Mouse (Mus musculus) heart, postnatal 0 days (tissue): ENCODE results near the gene Rab11fip5. TPM values are rescaled to one million over a fixed set of nuclear protein-coding genes. Genes with fewer than 3 reads are reported as not detected.

Experiments used
- ATAC-seq: fragments of 200-750 bp; cut with Nextera tagmentation; 2 replicates; pipeline ENCODE4 v1.8.0; 2017; ENCODE audit warnings: low read depth, moderate number of reproducible peaks, moderate library complexity; ENCODE audit not compliant: insufficient read depth
- DNase-seq: peaks from one replicate; pipeline ENCODE4 v3.0.0-alpha.2; 2016; ENCODE audit warnings: low spot score
- H3K27ac ChIP-seq: fragments of 300-500 bp; sonication (generic); 2 replicates; pipeline ENCODE4 v1.5.1; 2014; ENCODE audit warnings: low read depth, mild to moderate bottlenecking
- H3K27me3 ChIP-seq: fragments of 300-500 bp; sonication (generic); 2 replicates; pipeline ENCODE4 v1.6.1; 2014; ENCODE audit warnings: low read length, mixed read lengths; ENCODE audit not compliant: control insufficient read depth, insufficient read depth
- H3K36me3 ChIP-seq: fragments of 300-500 bp; sonication (generic); replicated peaks from 2 replicates; pipeline ENCODE4 v1.6.1; 2014; ENCODE audit warnings: low read length, mixed read lengths; ENCODE audit not compliant: control insufficient read depth, insufficient read depth
- H3K4me1 ChIP-seq: fragments of 300-500 bp; sonication (generic); 2 replicates; pipeline ENCODE4 v1.6.1; 2014; ENCODE audit warnings: antibody characterized with exemption; ENCODE audit not compliant: control insufficient read depth, insufficient read depth
- H3K4me2 ChIP-seq: fragments of 300-500 bp; sonication (generic); 2 replicates; pipeline ENCODE4 v1.6.1; 2014; ENCODE audit warnings: low read depth, mild to moderate bottlenecking, low read length, moderate library complexity
- H3K4me3 ChIP-seq: fragments of 300-500 bp; sonication (generic); 2 replicates; pipeline ENCODE4 v1.5.1; 2014; ENCODE audit warnings: low read depth, low read length
- H3K9ac ChIP-seq: fragments of 300-500 bp; sonication (generic); replicated peaks from 2 replicates; pipeline ENCODE4 v1.6.1; 2014; ENCODE audit warnings: low read depth, low read length, mixed read lengths
- H3K9me3 ChIP-seq: fragments of 300-500 bp; sonication (generic); replicated peaks from 2 replicates; pipeline ENCODE4 v1.6.1; 2016; ENCODE audit warnings: low read length; ENCODE audit not compliant: control insufficient read depth
- CTCF ChIP-seq: IDR thresholded peaks from 2 replicates; pipeline ENCODE4 v1.5.1; 2016; ENCODE audit warnings: antibody characterized with exemption, control low read depth, low read depth
- EP300 ChIP-seq: IDR thresholded peaks from 2 replicates; pipeline ENCODE4 v1.6.1; 2016; ENCODE audit warnings: antibody characterized with exemption, low read depth
- WGBS: fragments of 180-500 bp; shearing (Covaris S2); extraction: QIAGEN DNeasy Blood & Tissue Kit; methylation state at CpG from one replicate; pipeline ENCODE4 v1.1.7; 2014; 5-methylcytosine and 5-hydroxymethylcytosine counted together
- microRNA-seq: library from miRNA; unstranded; fragments of <30 nt; microRNA quantifications from one replicate; pipeline ENCODE4, GENCODE M21; 2016
- polyA plus RNA-seq: library from polyadenylated mRNA; unstranded; fragments of >200 nt; fragmentation: Nextera tagmentation; extraction: Ambion mirVana; gene quantifications from 2 replicates; pipeline ENCODE4 v1.2.1, GENCODE M21; 2015
- total RNA-seq: library from RNA; depleted of rRNA; stranded (reverse); fragments of >200 nt; gene quantifications from 2 replicates; pipeline ENCODE4 v1.2.3, GENCODE M21; 2014; ENCODE audit warnings: low replicate concordance; rRNA removed

The Rab11fip5 gene
- total and polyA plus RNA-seq, 2 experiments from 2014 or later, result 38.2 to 91.3 TPM

- H3K4me1 ChIP-seq, result peaks cover 6% of the 10 kb centered on the region; the same call in 1 of the 2 replicates
- no peak overlapping the region for H3K4me2 ChIP-seq
- H3K27me3 ChIP-seq, result no peaks in the 10 kb centered on the region
- no peak overlapping the region for H3K9ac ChIP-seq
- no peak overlapping the region for H3K4me3 ChIP-seq
- no peak overlapping the region for H3K27ac ChIP-seq
- no peak for ATAC-seq
- H3K9me3 ChIP-seq, result 0 out of 2 replicates have a peak, but pooled peaks cover 6% of the 10 kb centered on the region
- TF ChIP-seq EP300, result no peak
- no peak for TF ChIP-seq CTCF
- WGBS, result 84% methylated on average over 16 of the region's 16 CpGs
- DNase-seq, result no peak
- H3K36me3 ChIP-seq, result no peaks in the 10 kb centered on the region
Measured at GRCm38 (mm10) chr6:85290869-85291824, 83.3 kb downstream of the Rab11fip5 start.

GRCm38 (mm10) chr6:85288193-85288857 lies 86.1 kb downstream of the Rab11fip5 start:
- H3K4me3 ChIP-seq, result no peak overlapping the region
- no peaks in the 10 kb centered on the region for H3K4me1 ChIP-seq
- WGBS, result 73% methylated on average over 4 of the region's 4 CpGs
- 0 out of 2 replicates have a peak, but pooled peaks cover 6% of the 10 kb centered on the region for H3K9me3 ChIP-seq
- no peak overlapping the region for H3K27ac ChIP-seq
- H3K36me3 ChIP-seq, result no peaks in the 10 kb centered on the region
- no peak overlapping the region for H3K9ac ChIP-seq
- DNase-seq (no peak), ATAC-seq (no peak)
- no peak overlapping the region for H3K4me2 ChIP-seq
- no peaks in the 10 kb centered on the region for H3K27me3 ChIP-seq
- TF ChIP-seq CTCF, result no peak
- TF ChIP-seq EP300, result no peak

GRCm38 (mm10) chr6:85286283-85287047 lies 88.0 kb downstream of the Rab11fip5 start:
- no peaks in the 10 kb centered on the region for H3K27me3 ChIP-seq
- TF ChIP-seq EP300 (no peak), CTCF (no peak)
- no peak overlapping the region for H3K4me3 ChIP-seq
- ATAC-seq (no peak), DNase-seq (no peak)
- WGBS, result 79% methylated on average over 13 of the region's 13 CpGs
- H3K4me2 ChIP-seq, result no peak overlapping the region
- H3K9me3 ChIP-seq, result 0 out of 2 replicates have a peak, but pooled peaks cover 6% of the 10 kb centered on the region
- no peak overlapping the region for H3K27ac ChIP-seq
- H3K4me1 ChIP-seq, result no peaks in the 10 kb centered on the region
- H3K36me3 ChIP-seq, result no peaks in the 10 kb centered on the region
- H3K9ac ChIP-seq, result no peak overlapping the region

Small RNAs within 50 kb of the gene (microRNA-seq; reads per million reads assigned to microRNA genes)
- gene Mir705, result not detected

Other genes with a start within 250 kb of the Rab11fip5 start
- gene Spr, start 236.9 kb downstream of the Rab11fip5 start, total RNA-seq, result 63.3 and 108 TPM in 2 replicates
- gene Spr, start 236.9 kb downstream of the Rab11fip5 start, polyA plus RNA-seq, result 60.9 and 66.2 TPM in 2 replicates
- gene Emx1, start 187.2 kb downstream of the Rab11fip5 start, total RNA-seq, result not detected in 2 replicates
- not detected in 2 replicates for gene Emx1, start 187.2 kb downstream of the Rab11fip5 start, polyA plus RNA-seq
- gene Sfxn5, start 41.2 kb downstream of the Rab11fip5 start, total RNA-seq, result 4.8 and 9.5 TPM in 2 replicates
- gene Sfxn5, start 41.2 kb downstream of the Rab11fip5 start, polyA plus RNA-seq, result 2.2 and 2.7 TPM in 2 replicates
- gene Noto, start 49.3 kb upstream of the Rab11fip5 start, total RNA-seq, result not detected in 2 replicates
- not detected in 2 replicates for gene Noto, start 49.3 kb upstream of the Rab11fip5 start, polyA plus RNA-seq
- 15.0 and 22.7 TPM in 2 replicates for gene Smyd5, start 57.4 kb upstream of the Rab11fip5 start, total RNA-seq
- 13.1 and 16.0 TPM in 2 replicates for gene Smyd5, start 57.4 kb upstream of the Rab11fip5 start, polyA plus RNA-seq
- gene Cct7, start 76.9 kb upstream of the Rab11fip5 start, total RNA-seq, result 137 and 138 TPM in 2 replicates
- gene Cct7, start 76.9 kb upstream of the Rab11fip5 start, polyA plus RNA-seq, result 243 and 246 TPM in 2 replicates
- 14.7 and 20.4 TPM in 2 replicates for gene Pradc1, start 77.3 kb upstream of the Rab11fip5 start, total RNA-seq
- 33.9 and 35.9 TPM in 2 replicates for gene Pradc1, start 77.3 kb upstream of the Rab11fip5 start, polyA plus RNA-seq
- gene Fbxo41, start 128.4 kb upstream of the Rab11fip5 start, total RNA-seq, result 0.11 TPM in 1 of 2 replicates, not detected in the other
- gene Fbxo41, start 128.4 kb upstream of the Rab11fip5 start, polyA plus RNA-seq, result not detected in 2 replicates
- gene Egr4, start 139.0 kb upstream of the Rab11fip5 start, total RNA-seq, result not detected in 2 replicates
- gene Egr4, start 139.0 kb upstream of the Rab11fip5 start, polyA plus RNA-seq, result not detected in 2 replicates
- gene Alms1, start 212.9 kb upstream of the Rab11fip5 start, total RNA-seq, result 2.8 and 3.5 TPM in 2 replicates
- 0.61 and 0.81 TPM in 2 replicates for gene Alms1, start 212.9 kb upstream of the Rab11fip5 start, polyA plus RNA-seq